Mouse (Mus musculus): ENCODE results near the gene Fkrp.

GRCm38 (mm10) chr7:16784498-16784976, 32.0 kb downstream of the Fkrp start:
- TF ChIP-seq CTCF (IDR thresholded peaks at IDR 0.05; ENCODE audit: low read depth) (no peak), EP300 (IDR thresholded peaks at IDR 0.05; ENCODE audit: low read depth) (no peak)

Measured in liver, postnatal 0 days (tissue).